8 mouse cellular contexts compared by ENCODE assay signal in the genomic region with DNA sequence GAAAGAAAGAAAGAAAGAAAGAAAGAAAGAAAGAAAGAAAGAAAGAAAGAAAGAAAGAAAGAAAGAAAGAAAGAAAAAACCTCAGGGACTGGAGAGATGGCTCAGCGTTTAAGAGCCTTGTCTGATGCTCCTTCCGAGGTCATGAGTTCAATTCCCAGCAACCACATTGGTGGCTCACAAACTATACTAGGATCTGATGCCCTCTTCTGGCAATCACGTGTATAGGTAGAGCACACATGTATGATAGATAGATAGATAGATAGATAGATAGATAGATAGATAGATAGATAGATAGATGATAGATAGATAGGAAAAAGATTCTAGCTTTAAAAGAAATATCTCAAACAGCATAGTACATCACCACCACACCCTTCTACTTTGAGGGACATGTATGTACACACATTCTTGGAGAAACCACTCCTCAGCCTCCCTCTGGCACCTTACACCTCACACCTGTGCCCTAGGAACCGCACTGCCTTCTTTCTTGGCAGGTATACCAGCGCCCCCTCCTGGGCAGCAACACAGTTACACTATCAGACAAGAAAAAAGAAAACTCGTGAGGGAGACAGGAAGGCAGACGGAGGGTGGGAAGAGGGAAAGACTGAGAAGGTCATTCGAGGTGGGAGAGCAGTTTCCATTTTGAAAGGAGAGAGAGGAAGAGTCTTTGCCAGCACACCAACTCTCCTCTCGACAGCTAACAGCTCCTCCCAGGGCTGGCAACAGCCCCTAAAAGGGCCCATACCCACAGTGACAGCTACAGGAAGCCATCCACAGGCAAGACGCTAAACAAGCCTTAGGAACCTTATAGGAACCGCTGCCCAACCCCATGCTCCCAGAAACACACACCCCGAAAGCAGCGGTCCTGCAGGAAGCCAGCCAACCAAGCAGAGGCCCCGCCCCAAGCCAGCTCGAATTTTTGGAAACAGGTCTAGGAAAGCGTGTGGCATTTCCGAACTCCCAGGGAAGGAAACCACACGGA.
A peak's percentile ranks its signal among the peaks of the same experiment; 100 is the strongest.
DNase-seq lines count a peak whose midpoint lies in the region; ATAC-seq lines count a peak whose summit lies in the region.

No protein-coding gene starts in this region.

- WGBS in hindbrain, embryonic 16.5 days: 20% methylated on average over 18 of the region's 18 CpGs
- 12% methylated on average over 18 of the region's 18 CpGs for WGBS in limb, embryonic 15.5 days
- 22% methylated on average over 18 of the region's 18 CpGs for WGBS in neural tube, embryonic 13.5 days

- H3K4me1 ChIP-seq in hindbrain, embryonic 16.5 days (ENCODE audit: control insufficient read depth, insufficient read depth, low read depth, low read length): peaks cover 20% of the 10 kb centered on the region
- H3K4me1 ChIP-seq in limb, embryonic 15.5 days: peaks cover 31% of the 10 kb centered on the region
- H3K4me1 ChIP-seq in neural tube, embryonic 13.5 days (replicated peaks): peaks cover 38% of the 10 kb centered on the region

- H3K9me3 ChIP-seq in hindbrain, embryonic 16.5 days (ENCODE audit: control insufficient read depth, low read length): no peaks in the 10 kb centered on the region
- H3K9me3 ChIP-seq in limb, embryonic 15.5 days: no peaks in the 10 kb centered on the region
- H3K9me3 ChIP-seq in neural tube, embryonic 13.5 days: no peaks in the 10 kb centered on the region

- no peak overlapping the region for H3K4me3 ChIP-seq in hindbrain, embryonic 16.5 days (ENCODE audit: low read length)
- peak overlapping the region; percentile 23 for H3K4me3 ChIP-seq in limb, embryonic 15.5 days
- H3K4me3 ChIP-seq in neural tube, embryonic 13.5 days: no peak overlapping the region

- H3K9ac ChIP-seq in hindbrain, embryonic 16.5 days (ENCODE audit: low read depth, low read length): no peak overlapping the region
- 0 out of 2 replicates have a peak overlapping the region, but pooled peaks have one; percentile 8 for H3K9ac ChIP-seq in limb, embryonic 15.5 days
- H3K9ac ChIP-seq in neural tube, embryonic 13.5 days: 0 out of 2 replicates have a peak overlapping the region, but pooled peaks have one; percentile 22

- peak; percentile 26 to 27 for DNase-seq in spleen, postnatal 36 days (ENCODE audit: low spot score in 2 of 2)
- no peak for DNase-seq in spleen, postnatal 4 days (ENCODE audit: low spot score in 2 of 2)
- DNase-seq in brain, adult 2 months (ENCODE audit: low read depth, low spot score): peak; percentile 84
- peak; percentile 51 to 53 for DNase-seq in frontal cortex, postnatal 36 days (ENCODE audit: low spot score in 2 of 2)

- H3K4me2 ChIP-seq in hindbrain, embryonic 16.5 days (ENCODE audit: low read length): peak overlapping the region; percentile 19
- H3K4me2 ChIP-seq in limb, embryonic 15.5 days: peak overlapping the region; percentile 50
- H3K4me2 ChIP-seq in neural tube, embryonic 13.5 days: peak overlapping the region; percentile 24

- ATAC-seq in hindbrain, embryonic 16.5 days: no peak
- ATAC-seq in limb, embryonic 15.5 days (ENCODE audit: insufficient number of reproducible peaks, low FRiP score, low TSS enrichment, low read depth): peak; percentile 20; the same call in 1 of the 2 replicates
- ATAC-seq in neural tube, embryonic 13.5 days (ENCODE audit: low read depth): no peak
- no peak for ATAC-seq in erythroid progenitor cell, adult 5-6 weeks (replicated peaks; ENCODE audit: low FRiP score, poor library complexity, severe bottlenecking)

- H3K27ac ChIP-seq in hindbrain, embryonic 16.5 days (ENCODE audit: low read depth, low read length): no peak overlapping the region
- peak overlapping the region; percentile 51 for H3K27ac ChIP-seq in limb, embryonic 15.5 days
- H3K27ac ChIP-seq in neural tube, embryonic 13.5 days (replicated peaks): no peak overlapping the region

- 0 out of 2 replicates have a peak, but pooled peaks cover 3% of the 10 kb centered on the region for H3K27me3 ChIP-seq in hindbrain, embryonic 16.5 days (replicated peaks; ENCODE audit: control insufficient read depth, insufficient read depth, low read length)
- H3K27me3 ChIP-seq in limb, embryonic 15.5 days: peaks cover 47% of the 10 kb centered on the region
- peaks cover 25% of the 10 kb centered on the region for H3K27me3 ChIP-seq in neural tube, embryonic 13.5 days

- H3K36me3 ChIP-seq in hindbrain, embryonic 16.5 days (ENCODE audit: control insufficient read depth, insufficient read depth, low read length): no peaks in the 10 kb centered on the region
- H3K36me3 ChIP-seq in limb, embryonic 15.5 days: no peaks in the 10 kb centered on the region
- no peaks in the 10 kb centered on the region for H3K36me3 ChIP-seq in neural tube, embryonic 13.5 days

Comparison
In these comparisons a context has a peak if more than half of its experiments do, and no peak if none do; other contexts are left out.
1. DNase-seq: peak in spleen, postnatal 36 days (2 of 2), brain, adult 2 months (single experiment) and frontal cortex, postnatal 36 days (2 of 2); none in spleen, postnatal 4 days (0 of 2).
2. Peak in every context shown above with its lines, with median percentiles within 50 percentile points of each other: H3K4me2 ChIP-seq.